Mouse (Mus musculus): ENCODE measurements at regions not wholly inside any gene's neighbourhood (a gene's known extent, or its start where the extent isn't known, plus 50 kb on each side); places are given as distances from the start of the nearest gene placed in this dataset.

DNA sequence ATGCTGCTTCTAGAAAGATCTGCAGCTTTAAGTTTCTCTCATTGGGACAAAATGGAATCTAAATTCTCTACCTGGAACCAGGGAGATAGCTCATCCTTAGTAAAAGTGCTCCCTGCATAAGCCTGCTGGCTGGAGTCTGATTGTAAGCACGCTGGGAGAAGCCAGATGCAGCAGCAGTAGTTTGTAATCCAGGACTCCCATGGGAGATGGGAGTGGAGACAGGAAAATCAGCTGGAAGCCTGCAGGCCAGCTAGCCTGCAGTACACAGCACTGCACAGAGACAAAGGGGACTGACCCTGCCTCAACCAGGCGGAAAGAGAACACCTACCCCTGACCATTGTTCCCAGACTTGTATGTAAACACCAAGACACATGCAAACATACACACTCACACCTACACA is 170.2 kb downstream of the Shq1 start:
- no peaks in the 10 kb centered on the region for H3K27me3 ChIP-seq (ENCODE audit: insufficient read depth, low read length)
- H3K9me3 ChIP-seq (replicated peaks): peaks cover 76% of the 10 kb centered on the region
- no peak for ATAC-seq (ENCODE audit: extremely low read depth, insufficient number of reproducible peaks, low FRiP score, poor library complexity, severe bottlenecking)
- no peaks in the 10 kb centered on the region for H3K4me1 ChIP-seq (ENCODE audit: insufficient read depth, low read depth, low read length)
- TF ChIP-seq POLR2AphosphoS5 (IDR thresholded peaks at IDR 0.05; ENCODE audit: insufficient replicate concordance, low read depth, low read length) (no peak), CTCF (IDR thresholded peaks at IDR 0.05; ENCODE audit: low read depth, low read length) (no peak), GATA2 (IDR thresholded peaks at IDR 0.05; ENCODE audit: borderline replicate concordance, low read depth, low read length) (no peak), GATA1 (IDR thresholded peaks at IDR 0.05; ENCODE audit: borderline replicate concordance, low read length) (no peak), TAL1 (conservative IDR thresholded peaks at IDR 0.05; ENCODE audit: low read depth, low read length) (no peak)
- no peaks in the 10 kb centered on the region for H3K36me3 ChIP-seq (replicated peaks)
- no peak for DNase-seq (ENCODE audit: low spot score)
- no peak overlapping the region for H3K4me3 ChIP-seq (ENCODE audit: low read depth, low read length)

DNA sequence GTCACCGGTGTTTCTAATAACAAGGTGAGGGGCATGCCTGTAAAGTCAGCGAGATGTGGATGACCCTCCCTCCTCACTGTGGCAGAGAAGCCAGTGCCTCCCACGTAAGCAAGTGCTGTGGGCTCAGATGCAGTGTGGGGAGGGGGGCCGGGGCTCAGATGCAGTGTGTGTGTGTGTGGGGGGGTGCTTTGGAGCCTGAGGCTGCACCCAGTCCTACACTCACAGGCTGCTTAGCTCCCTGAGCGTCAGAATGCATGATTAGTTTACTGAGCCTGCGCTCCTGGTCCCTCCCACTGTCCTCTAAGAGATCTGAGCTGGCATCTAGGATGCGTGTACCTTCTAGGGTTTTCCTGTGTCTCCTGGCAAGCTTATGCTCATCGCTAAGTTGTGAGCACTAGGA is 170.9 kb downstream of the Shq1 start:
- Histone ChIP-seq H3K4me3 (ENCODE audit: low read depth, low read length) (no peak overlapping the region), H3K36me3 (replicated peaks) (no peaks in the 10 kb centered on the region), H3K27me3 (ENCODE audit: insufficient read depth, low read length) (no peaks in the 10 kb centered on the region), H3K4me1 (ENCODE audit: insufficient read depth, low read depth, low read length) (no peaks in the 10 kb centered on the region), H3K9me3 (replicated peaks) (peaks cover 73% of the 10 kb centered on the region)
- ATAC-seq (ENCODE audit: extremely low read depth, insufficient number of reproducible peaks, low FRiP score, poor library complexity, severe bottlenecking) (no peak), DNase-seq (ENCODE audit: low spot score) (no peak)
- no peak for TF ChIP-seq TAL1 (conservative IDR thresholded peaks at IDR 0.05; ENCODE audit: low read depth, low read length)
- no peak for TF ChIP-seq GATA2 (IDR thresholded peaks at IDR 0.05; ENCODE audit: borderline replicate concordance, low read depth, low read length)
- no peak for TF ChIP-seq GATA1 (IDR thresholded peaks at IDR 0.05; ENCODE audit: borderline replicate concordance, low read length)
- no peak for TF ChIP-seq POLR2AphosphoS5 (IDR thresholded peaks at IDR 0.05; ENCODE audit: insufficient replicate concordance, low read depth, low read length)
- TF ChIP-seq CTCF (IDR thresholded peaks at IDR 0.05; ENCODE audit: low read depth, low read length): no peak

- ATAC-seq (ENCODE audit: extremely low read depth, insufficient number of reproducible peaks, low FRiP score, poor library complexity, severe bottlenecking) (no peak), DNase-seq (ENCODE audit: low spot score) (no peak)
- Histone ChIP-seq H3K27me3 (ENCODE audit: insufficient read depth, low read length) (no peaks in the 10 kb centered on the region), H3K4me1 (ENCODE audit: insufficient read depth, low read depth, low read length) (no peaks in the 10 kb centered on the region), H3K9me3 (replicated peaks) (peaks cover 72% of the 10 kb centered on the region), H3K4me3 (ENCODE audit: low read depth, low read length) (no peak overlapping the region), H3K36me3 (replicated peaks) (no peaks in the 10 kb centered on the region)
- TF ChIP-seq GATA2 (IDR thresholded peaks at IDR 0.05; ENCODE audit: borderline replicate concordance, low read depth, low read length) (no peak), TAL1 (conservative IDR thresholded peaks at IDR 0.05; ENCODE audit: low read depth, low read length) (no peak), GATA1 (IDR thresholded peaks at IDR 0.05; ENCODE audit: borderline replicate concordance, low read length) (no peak), CTCF (IDR thresholded peaks at IDR 0.05; ENCODE audit: low read depth, low read length) (no peak), POLR2AphosphoS5 (IDR thresholded peaks at IDR 0.05; ENCODE audit: insufficient replicate concordance, low read depth, low read length) (no peak)
Observed at GRCm38 (mm10) chr6:100498861-100499271, 172.1 kb downstream of the Shq1 start.

DNA sequence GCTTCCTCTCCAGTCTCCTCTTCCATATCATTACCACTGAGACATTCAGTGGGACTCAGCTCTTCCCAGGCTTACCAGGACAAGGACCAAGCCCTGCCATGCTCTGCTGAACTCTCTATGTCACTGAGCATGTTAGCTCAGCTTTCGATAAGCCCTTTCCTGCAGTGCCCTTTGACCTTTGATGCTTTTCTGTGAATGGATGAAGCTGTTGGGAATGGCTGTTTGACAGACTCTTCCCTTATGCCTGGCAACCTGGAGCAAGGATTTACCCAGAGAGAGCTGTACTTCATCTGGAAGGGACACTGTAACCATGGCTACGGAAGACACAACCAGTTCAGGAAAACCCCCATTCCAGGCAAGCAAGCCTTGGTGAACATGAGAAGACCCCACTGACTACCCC is 172.8 kb downstream of the Shq1 start:
- ATAC-seq (ENCODE audit: extremely low read depth, insufficient number of reproducible peaks, low FRiP score, poor library complexity, severe bottlenecking) (no peak), DNase-seq (ENCODE audit: low spot score) (no peak)
- H3K36me3 ChIP-seq (replicated peaks): no peaks in the 10 kb centered on the region
- H3K9me3 ChIP-seq (replicated peaks): peaks cover 71% of the 10 kb centered on the region
- TF ChIP-seq CTCF (IDR thresholded peaks at IDR 0.05; ENCODE audit: low read depth, low read length) (no peak), GATA2 (IDR thresholded peaks at IDR 0.05; ENCODE audit: borderline replicate concordance, low read depth, low read length) (no peak), TAL1 (conservative IDR thresholded peaks at IDR 0.05; ENCODE audit: low read depth, low read length) (no peak)
- H3K4me3 ChIP-seq (ENCODE audit: low read depth, low read length): no peak overlapping the region
- H3K27me3 ChIP-seq (ENCODE audit: insufficient read depth, low read length): no peaks in the 10 kb centered on the region
- no peaks in the 10 kb centered on the region for H3K4me1 ChIP-seq (ENCODE audit: insufficient read depth, low read depth, low read length)

GRCm38 (mm10) chr6:100496135-100496534 is 174.8 kb downstream of the Shq1 start:
- H3K4me1 ChIP-seq (ENCODE audit: insufficient read depth, low read depth, low read length): no peaks in the 10 kb centered on the region
- no peak for ATAC-seq (ENCODE audit: extremely low read depth, insufficient number of reproducible peaks, low FRiP score, poor library complexity, severe bottlenecking)
- DNase-seq (ENCODE audit: low spot score): no peak
- no peaks in the 10 kb centered on the region for H3K27me3 ChIP-seq (ENCODE audit: insufficient read depth, low read length)
- no peaks in the 10 kb centered on the region for H3K36me3 ChIP-seq (replicated peaks)
- no peak for TF ChIP-seq GATA2 (IDR thresholded peaks at IDR 0.05; ENCODE audit: borderline replicate concordance, low read depth, low read length)
- no peak for TF ChIP-seq POLR2AphosphoS5 (IDR thresholded peaks at IDR 0.05; ENCODE audit: insufficient replicate concordance, low read depth, low read length)
- TF ChIP-seq GATA1 (IDR thresholded peaks at IDR 0.05; ENCODE audit: borderline replicate concordance, low read length): no peak
- no peak for TF ChIP-seq CTCF (IDR thresholded peaks at IDR 0.05; ENCODE audit: low read depth, low read length)
- TF ChIP-seq TAL1 (conservative IDR thresholded peaks at IDR 0.05; ENCODE audit: low read depth, low read length): no peak
- peaks cover 65% of the 10 kb centered on the region for H3K9me3 ChIP-seq (replicated peaks)
- no peak overlapping the region for H3K4me3 ChIP-seq (ENCODE audit: low read depth, low read length)

- no peak for DNase-seq (ENCODE audit: low spot score)
- Histone ChIP-seq H3K4me1 (ENCODE audit: insufficient read depth, low read depth, low read length) (no peaks in the 10 kb centered on the region), H3K27me3 (ENCODE audit: insufficient read depth, low read length) (no peaks in the 10 kb centered on the region), H3K9me3 (replicated peaks) (peaks cover 66% of the 10 kb centered on the region), H3K4me3 (ENCODE audit: low read depth, low read length) (no peak overlapping the region), H3K36me3 (replicated peaks) (no peaks in the 10 kb centered on the region)
- no peak for ATAC-seq (ENCODE audit: extremely low read depth, insufficient number of reproducible peaks, low FRiP score, poor library complexity, severe bottlenecking)
- TF ChIP-seq POLR2AphosphoS5 (IDR thresholded peaks at IDR 0.05; ENCODE audit: insufficient replicate concordance, low read depth, low read length) (no peak), GATA1 (IDR thresholded peaks at IDR 0.05; ENCODE audit: borderline replicate concordance, low read length) (no peak), TAL1 (conservative IDR thresholded peaks at IDR 0.05; ENCODE audit: low read depth, low read length) (no peak), GATA2 (IDR thresholded peaks at IDR 0.05; ENCODE audit: borderline replicate concordance, low read depth, low read length) (no peak), CTCF (IDR thresholded peaks at IDR 0.05; ENCODE audit: low read depth, low read length) (no peak)
Observed at GRCm38 (mm10) chr6:100495131-100495530, 175.8 kb downstream of the Shq1 start.

GRCm38 (mm10) chr6:100493558-100493957 is 177.4 kb downstream of the Shq1 start:
- H3K4me3 ChIP-seq (ENCODE audit: low read depth, low read length): no peak overlapping the region
- H3K27me3 ChIP-seq (ENCODE audit: insufficient read depth, low read length): no peaks in the 10 kb centered on the region
- ATAC-seq (ENCODE audit: extremely low read depth, insufficient number of reproducible peaks, low FRiP score, poor library complexity, severe bottlenecking): no peak
- no peaks in the 10 kb centered on the region for H3K36me3 ChIP-seq (replicated peaks)
- H3K4me1 ChIP-seq (ENCODE audit: insufficient read depth, low read depth, low read length): no peaks in the 10 kb centered on the region
- peaks cover 64% of the 10 kb centered on the region for H3K9me3 ChIP-seq (replicated peaks)
- DNase-seq (ENCODE audit: low spot score): no peak
- TF ChIP-seq GATA2 (IDR thresholded peaks at IDR 0.05; ENCODE audit: borderline replicate concordance, low read depth, low read length): no peak
- no peak for TF ChIP-seq CTCF (IDR thresholded peaks at IDR 0.05; ENCODE audit: low read depth, low read length)
- no peak for TF ChIP-seq TAL1 (conservative IDR thresholded peaks at IDR 0.05; ENCODE audit: low read depth, low read length)
- TF ChIP-seq GATA1 (IDR thresholded peaks at IDR 0.05; ENCODE audit: borderline replicate concordance, low read length): no peak
- no peak for TF ChIP-seq POLR2AphosphoS5 (IDR thresholded peaks at IDR 0.05; ENCODE audit: insufficient replicate concordance, low read depth, low read length)
